Mouse (Mus musculus) testis, postnatal 10 days (tissue): ENCODE results near the gene Hoxc9.

Experiments used
- DNase-seq: peaks from one replicate; pipeline ENCODE4 v3.0.0; 2021; ENCODE audit warnings: low spot score

Hoxc9 gene

DNA sequence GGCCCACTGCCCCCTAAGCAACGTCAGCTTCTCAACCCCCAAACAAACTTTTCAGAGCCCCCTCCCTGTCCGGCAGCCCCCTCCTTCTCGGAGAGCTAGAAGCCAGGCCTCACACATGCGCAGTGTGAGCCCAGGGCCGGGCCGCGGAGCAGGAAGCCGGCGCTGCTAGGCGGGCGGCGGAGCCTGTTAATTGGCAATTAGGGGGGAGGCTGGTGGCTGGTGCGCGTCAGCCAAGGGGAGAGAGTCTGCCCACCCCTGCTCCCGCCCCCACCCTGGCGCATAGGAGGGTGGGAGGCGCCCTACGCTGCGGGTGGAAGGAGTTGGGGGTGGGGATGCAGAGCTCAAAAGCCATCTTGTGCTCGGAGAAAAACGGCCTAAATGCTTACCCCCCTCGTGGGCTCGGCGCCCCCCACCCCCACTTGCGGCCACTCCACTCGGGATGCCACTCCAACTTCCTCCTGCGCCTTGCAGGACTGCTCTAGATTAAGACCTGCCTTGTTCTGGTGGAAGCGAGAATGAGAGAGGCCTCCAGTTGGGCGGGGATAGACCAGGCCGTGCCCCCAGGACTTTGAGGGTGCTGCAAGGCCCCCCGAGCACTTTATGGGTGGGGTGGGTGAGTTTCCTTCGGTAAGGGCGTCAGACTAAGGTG, 23.1 kb downstream of the Hoxc9 start:
- DNase-seq, result peak; percentile 88

DNA sequence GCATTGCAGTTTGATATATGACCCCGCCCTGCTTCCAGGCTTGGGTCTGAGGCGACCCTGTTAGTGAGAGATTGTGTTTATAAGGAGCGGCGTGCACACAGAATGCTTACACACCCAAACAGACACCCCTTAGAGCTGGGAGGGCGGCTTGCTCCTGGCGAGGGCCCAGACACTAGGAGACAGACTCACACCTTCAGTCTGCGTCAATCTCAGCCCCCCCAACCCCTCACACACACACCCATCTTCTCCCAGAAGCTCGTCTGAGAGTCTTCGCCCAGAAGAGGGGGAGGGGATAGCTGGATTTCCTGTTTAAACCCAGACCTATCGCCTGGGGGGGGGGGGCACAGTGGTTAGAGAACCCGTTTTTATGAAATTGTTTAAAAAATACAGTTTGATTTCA, 23.7 kb downstream of the Hoxc9 start:
- no peak for DNase-seq

DNA sequence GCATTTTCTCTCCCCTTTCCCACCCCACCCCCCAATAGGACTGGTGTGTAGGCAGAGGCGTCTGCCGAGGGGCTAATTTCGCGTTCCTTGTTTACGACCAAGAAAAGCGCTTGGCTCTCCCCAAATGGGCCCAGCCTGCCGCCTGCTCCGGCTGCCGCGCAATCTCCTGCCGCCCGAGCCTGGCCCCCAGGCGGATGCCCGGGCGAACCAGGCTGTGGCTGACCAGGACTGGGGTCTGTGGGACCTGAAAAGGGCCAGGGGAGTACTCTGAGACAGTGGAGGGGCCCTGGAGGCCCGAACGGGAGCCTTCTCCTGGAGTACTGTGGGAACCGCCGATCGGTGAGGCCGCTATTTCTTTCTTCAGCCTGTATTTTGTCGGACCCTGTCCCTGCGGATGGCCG, 24.3 kb downstream of the Hoxc9 start:
- no peak for DNase-seq

DNA sequence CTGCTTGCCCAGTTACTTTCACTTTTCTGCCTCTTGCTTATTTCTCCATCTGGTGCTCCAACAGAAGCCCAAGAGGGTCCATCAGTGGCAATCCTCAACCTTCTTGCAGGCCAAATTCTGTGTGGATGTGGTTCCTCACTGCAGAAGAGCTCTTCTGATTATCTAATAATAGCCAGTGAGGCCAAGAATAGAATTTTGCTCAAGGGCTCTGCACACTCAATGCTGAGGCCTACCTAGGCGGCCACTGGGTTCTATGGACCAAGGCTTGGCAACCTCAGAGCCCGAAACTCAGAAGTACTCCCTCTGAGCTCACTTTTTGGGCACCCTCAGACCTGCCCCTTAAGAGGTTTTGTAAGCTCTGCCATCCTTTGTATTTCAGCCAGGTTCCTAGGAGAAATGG, 25.1 kb downstream of the Hoxc9 start:
- DNase-seq, result no peak

DNA sequence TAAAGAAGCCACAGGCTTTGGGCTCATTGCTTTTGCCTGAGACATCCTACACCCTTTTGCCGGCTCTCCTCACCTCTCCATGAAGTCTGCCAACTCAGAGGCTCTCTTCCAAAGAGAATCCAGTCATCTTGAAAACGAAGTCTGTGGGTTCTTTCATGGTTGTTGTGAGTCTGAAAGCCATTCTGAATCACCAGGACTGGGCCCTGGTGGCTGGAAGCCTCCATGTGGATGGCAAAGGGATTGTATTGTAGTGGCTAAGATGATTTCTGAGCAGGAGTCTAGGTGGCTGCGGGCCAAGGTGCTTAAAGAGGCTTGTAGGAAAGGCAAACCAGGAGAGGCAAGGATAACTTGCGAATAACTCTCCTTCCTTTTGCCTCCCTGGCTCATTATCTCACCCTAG, 25.9 kb downstream of the Hoxc9 start:
- peak; percentile 65 for DNase-seq

DNA sequence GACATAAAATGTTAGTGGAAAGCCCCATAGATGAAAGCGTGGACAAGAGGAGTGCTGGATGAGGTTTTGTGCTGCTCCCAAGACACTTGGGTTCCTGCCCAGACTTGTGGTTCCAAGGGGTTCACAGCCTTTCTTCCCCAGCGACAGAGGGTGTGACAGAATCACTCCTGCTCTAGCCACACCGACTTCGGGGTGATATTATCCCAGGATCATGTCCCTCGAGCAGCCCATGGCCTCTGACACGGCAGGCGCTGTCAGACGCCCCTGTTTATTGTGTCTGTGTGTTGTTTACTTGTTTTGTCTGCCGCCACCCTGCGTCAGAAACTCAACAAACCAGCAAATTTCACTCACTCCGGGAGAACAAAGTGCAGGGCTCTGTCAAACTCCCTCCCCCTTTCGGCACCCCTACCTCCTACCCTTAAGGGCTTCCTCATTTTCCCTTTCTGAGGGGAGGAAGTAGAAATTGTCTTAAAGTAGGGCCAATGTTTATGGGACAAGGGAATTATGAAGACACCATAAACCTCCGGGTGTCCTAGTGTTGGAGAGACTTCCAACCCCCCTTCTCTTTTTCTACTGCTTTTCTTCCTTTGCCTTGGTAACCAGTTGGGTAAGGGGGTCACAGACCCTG, 26.7 kb downstream of the Hoxc9 start:
- DNase-seq, result no peak

DNA sequence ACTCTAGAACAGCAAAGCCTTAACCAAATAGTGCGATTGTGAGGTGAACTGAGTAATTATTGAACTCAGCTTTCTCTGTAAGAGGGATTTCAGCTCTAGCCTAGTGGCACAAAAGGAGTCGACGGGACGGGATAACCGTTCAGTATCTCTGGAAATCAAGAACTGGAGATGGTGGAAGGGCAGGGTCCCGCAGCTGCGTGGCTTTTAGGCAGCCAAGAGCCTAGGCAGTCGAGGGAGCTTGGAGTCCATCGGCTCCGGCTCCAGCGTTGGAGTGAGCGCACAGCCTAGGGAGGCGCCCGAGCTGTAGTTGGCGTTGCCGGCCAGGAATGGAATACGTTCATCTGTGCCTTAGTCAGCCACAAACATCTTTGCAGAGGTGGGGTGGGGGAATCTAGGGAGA, 29.1 kb downstream of the Hoxc9 start:
- DNase-seq, result no peak

DNA sequence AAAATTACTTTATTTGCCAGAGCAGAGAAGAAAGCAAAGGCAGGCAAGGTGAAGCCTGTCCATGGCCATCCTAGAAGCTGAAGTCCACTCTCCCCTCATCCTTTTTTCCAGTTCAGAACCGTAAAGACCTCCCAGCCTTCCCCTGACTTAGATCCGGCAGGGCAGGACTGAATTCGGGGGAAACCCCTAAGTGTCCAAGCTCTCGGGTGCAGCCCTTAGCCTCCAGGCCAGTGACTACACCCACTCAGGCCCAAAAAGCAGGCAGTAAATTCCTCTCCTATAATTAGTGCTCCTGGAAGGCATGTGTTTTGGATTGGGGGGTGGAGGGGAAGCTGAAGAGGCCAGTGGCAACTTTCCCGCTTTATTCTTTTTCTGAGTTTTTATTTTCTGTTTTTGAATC, 29.6 kb downstream of the Hoxc9 start:
- no peak for DNase-seq

DNA sequence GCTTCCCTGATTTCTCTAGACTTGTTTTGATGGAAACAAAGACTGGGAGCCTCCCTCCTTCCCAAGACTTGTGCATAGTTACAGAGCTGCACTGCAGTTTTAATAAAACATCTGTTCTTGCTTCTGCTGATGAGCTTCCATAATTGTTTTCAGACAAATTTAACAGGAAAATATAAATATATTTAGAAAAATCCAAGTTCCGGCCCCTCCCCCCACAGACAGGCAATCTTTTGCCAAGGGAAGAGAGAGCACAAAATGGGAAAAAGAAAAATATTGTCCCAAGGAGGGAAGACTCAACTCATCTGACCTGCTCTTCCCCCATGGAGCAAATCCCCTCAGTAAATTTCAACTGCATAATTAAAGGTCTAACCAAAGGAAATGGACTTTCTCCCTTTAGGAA, 30.1 kb downstream of the Hoxc9 start:
- DNase-seq, result no peak

DNA sequence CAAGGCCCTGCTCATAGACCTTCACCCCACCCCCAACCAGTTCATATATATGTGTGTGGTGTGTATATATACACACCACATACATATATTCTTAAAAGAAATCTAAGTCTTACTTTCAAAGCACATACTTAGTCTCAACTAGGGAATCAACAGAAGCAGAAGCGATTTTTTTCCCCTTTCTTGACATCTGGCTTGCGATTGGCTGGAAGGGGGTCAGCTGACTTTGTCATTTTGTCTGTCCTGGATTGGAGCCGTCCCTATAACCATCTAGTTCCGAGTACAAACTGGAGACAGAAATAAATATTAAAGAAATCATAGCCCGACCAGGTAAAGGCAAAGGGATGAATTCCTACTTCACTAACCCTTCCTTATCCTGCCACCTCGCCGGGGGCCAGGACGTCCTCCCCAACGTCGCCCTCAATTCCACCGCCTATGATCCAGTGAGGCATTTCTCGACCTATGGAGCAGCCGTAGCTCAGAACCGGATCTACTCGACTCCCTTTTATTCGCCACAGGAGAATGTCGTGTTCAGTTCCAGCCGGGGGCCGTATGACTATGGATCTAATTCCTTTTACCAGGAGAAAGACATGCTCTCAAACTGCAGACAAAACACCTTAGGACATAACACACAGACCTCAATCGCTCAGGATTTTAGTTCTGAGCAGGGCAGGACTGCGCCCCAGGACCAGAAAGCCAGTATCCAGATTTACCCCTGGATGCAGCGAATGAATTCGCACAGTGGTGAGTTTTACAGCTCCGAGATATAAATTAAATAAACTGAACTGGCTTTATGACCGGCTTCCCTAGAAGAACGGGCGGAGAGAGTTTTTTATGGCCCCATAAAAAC, 33.2 kb downstream of the Hoxc9 start:
- no peak for DNase-seq

DNA sequence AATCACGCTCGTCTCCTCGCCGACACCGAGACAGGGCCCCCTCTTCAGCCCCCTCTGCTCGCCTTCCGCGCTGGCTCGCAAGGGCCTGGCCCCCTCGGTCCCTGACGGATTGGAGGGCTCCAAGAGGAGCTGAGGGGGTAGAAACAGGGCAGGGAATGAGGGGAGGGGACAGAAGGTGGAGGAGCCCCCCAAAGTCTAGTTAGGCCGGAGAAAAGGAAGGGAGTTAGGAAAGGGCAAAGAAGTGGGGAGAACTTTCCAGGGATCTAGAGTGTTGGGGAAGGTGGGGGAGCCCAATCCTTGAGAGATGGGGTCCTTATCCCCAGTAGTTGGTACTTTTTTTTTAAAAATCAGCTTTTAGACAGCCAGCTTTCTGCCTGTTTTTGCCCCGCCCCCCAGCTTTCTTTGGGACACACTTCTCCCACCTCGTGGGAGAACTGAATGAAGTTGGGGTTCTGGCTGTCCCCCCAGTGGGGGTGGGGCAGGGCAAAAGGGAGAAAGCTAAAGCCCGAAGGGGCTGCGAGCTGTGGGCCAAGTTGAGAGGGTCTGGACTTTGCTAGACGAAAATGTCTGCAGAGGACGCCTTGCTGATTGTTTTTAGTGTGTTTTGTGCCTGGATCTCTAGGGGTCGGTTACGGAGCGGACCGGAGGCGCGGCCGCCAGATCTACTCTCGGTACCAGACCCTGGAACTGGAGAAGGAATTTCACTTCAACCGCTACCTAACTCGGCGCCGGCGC, 34.0 kb downstream of the Hoxc9 start:
- DNase-seq, result no peak

DNA sequence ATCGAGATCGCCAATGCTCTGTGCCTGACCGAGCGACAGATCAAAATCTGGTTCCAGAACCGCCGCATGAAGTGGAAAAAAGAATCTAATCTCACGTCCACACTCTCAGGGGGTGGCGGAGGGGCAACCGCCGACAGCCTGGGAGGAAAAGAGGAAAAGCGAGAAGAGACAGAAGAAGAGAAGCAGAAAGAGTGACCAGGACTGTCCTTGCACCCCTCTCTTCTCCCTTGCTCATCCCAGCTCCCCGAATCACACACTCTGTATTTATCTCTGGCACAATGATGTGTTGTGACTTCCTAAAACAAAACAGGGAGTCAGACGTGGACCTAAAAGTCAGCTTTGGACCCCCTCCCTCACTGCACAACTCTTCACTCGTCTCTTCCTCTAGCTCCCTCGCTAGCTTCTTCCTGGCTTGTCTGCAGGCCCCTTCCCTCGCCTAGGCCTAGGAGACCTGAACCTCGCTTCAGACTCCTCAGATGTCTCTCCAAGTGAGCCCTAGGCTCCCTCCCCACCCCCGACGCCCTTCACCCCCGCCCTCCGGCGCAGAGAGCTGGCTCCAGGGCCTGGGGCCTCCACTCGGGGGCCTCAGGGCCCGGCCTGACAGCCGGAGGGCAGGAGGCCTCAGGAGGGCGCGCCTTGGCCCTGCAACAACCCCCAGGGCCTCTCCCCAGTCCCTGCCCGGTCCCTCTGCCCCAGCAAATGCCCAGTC, 34.8 kb downstream of the Hoxc9 start:
- no peak for DNase-seq

DNA sequence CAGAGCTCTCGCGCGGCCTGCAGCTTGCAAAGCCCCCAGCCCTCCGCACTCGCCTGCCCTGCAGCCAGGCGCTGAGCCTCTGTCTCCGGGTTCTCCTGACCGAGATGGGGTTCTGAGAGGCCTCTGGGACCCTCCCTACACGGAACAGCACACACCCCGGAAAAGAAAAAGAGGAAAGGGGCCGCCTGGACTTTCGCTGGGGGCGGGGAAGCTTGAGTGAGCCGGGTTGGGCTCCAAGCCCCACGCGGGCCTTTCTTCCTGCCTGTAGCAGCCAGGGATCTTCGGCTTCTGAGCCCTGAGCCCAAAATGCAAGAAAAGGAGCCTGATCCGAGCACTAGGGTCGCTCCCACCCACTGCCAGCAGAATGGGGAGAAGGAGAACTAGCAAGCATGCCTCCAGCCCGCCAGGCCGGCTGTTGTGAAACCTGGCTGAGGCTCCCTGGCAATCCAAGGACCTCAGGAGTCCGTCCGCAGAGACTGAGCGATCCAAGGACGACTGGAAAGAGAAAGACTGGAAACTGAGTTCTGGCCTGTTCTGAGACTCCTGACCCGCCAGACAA, 35.8 kb downstream of the Hoxc9 start:
- peak; percentile 64 for DNase-seq

DNA sequence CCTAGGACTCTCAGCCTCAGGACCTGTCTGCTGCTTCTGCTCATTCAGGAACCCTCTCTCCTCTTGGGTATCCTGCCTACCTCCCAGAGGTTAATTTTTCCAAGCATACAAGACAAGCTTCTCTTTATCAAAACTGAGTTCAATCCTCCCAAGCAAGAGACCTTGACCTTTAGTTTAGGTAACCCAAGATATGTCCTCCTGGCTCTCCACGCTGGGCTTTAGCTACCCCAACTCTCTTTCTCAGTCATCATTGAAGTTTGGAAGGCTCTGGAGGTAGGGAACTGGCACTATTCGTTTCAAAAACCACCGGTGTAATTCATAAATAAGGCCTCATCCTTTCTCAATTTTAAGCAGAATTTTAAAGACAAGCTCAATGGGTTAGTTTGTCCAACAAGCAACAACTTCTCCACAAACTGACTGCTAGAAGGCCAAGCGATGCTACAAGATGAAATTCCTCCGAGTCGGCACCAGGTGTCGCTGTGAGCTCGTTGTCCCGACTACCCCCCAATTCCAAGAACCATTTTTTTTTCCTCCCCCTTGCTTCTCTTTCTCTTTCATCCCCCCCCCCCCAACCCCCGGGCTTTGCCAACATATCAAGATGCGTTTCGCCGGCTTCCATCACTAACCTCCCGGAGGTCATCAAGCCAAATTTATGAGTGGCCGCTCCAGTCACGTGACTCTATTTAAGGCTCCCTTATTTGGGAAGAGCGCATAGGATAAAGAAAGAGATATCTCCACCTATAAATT, 37.2 kb downstream of the Hoxc9 start:
- DNase-seq, result peak; percentile 78

DNA sequence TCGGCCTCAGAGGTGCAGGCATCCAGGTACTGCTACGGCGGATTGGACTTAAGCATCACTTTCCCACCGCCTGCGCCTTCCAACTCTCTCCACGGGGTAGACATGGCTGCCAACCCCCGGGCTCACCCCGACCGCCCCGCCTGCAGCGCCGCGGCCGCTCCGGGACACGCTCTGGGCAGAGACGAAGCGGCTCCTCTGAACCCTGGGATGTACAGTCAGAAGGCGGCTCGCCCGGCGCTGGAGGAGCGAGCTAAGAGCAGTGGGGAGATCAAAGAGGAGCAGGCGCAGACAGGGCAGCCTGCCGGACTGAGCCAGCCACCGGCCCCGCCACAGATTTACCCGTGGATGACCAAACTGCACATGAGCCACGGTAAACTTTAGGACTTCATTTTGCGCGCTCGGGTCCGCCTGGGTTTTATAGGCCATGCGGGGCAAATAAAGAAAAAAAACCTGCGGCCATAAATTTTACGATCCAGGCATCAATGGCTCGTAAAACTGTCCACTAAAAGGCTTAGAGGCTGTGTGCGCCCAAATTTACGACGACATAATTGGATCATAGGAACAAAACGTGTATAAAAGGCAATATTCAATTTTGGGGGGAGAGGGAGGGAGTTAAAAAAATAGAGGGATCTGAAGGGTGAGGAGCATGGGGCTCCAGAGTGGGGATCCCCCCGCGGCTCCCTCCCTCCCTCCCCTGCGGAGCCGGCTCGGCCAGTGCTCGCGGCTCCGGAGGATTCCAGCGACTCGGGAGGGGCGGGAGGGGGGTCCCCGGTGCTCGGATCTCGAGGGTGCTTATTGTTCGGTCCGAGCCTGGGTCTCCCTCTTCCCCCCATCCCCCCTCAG, 38.1 kb downstream of the Hoxc9 start:
- DNase-seq, result peak; percentile 60

DNA sequence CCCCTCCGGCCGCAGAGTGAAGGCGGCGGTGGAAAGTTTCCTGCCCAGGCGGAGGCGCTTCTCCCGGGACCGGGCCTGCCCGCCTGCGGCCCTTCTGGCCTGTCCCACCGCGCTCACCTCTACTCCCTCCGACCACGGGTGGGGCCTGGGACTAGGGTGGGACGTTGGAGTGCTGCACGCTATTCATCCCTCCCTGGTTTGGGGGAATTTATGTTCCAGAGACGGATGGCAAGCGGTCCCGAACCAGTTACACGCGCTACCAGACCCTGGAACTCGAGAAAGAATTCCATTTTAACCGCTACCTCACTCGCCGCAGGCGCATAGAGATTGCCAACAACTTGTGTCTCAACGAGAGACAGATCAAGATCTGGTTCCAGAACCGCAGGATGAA, 38.8 kb downstream of the Hoxc9 start:
- no peak for DNase-seq

DNA sequence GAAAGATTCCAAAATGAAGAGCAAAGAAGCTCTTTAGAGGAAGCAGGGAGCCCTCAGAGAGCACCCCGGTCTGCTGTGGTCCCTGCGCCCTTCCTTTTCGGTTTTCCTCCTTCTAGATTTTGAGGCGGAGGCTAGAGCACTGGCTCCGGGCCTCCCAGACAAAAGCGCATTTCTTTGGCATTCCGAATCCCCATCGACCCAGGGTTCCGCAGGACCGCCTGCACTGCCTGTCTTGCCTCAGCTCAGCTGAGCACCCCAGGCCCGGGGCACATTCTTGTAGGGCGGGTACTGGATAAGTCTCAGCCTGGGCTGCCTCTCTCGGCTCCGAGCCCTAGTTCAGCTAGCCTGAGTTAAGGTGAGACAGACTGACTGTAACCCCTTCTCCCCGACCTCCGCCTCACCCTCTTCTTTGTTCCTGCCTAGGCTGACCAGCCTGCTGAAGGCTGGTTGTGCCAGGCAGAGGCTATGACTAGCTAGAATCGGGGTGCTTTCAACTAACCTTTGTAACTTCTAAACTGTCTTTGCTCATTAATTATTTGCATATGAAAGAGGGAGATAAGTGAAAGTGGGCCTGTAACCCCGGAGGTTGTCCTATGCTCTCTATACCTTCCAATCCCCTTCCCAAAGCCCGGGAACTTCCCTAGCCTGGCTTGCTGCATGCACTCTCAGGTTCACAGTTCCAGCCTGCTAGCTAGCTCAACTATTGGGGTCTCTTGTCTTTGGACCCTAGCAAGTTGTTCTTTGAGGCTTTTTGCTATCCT, 39.3 kb downstream of the Hoxc9 start:
- DNase-seq, result no peak

DNA sequence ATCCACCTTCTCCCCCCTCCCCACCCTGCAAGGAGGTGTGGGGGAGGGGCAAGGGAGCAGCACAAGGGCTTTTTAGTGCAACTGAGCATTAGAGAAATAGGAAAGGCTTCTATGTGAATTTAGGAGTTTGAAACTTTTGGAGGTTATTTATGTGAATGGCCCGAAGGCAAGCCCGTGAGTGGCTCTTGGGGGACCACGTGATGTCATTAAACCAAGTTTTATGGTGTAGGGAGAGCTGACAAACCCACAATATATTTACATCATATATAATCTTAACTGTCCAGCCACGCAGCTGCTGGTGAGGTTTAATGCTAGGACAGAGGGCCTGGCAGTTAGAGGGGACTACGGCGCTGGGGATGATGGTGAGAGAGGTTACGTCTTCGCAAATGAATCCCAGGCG, 42.4 kb downstream of the Hoxc9 start, which contains the start of gene Hoxc4:
Gene Hoxc4 (plus strand): TSS at position 299 of the 400 bp plus-strand sequence.
- no peak for DNase-seq

DNA sequence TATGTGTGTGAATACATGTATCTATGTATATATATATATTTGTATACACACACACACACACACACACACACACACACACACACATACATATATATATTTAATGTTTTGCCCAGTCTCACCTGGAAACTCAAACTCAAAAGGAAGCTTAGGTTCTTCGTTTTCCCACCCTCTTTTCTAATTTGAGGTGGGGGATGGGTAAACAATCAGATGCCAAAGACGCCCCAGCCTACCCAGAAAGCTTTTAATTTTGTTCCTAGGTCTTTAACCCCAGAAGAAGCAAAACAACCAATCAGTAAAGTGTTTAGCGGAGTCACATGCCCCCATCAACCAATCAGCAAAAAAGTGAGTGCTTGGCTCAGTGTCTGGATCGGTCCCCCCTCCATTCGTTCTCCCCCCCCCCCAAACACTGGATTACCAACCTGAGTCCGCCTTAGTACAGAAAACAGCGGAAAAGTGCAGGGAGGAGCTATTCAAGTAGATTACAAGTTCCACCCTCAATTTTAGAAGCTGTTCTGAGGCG, 44.7 kb downstream of the Hoxc9 start:
- DNase-seq, result no peak
